Mouse (Mus musculus) bone marrow macrophage, adult 2 months (primary cell): Measurements from ENCODE around the gene Zswim2. TPM values are rescaled to one million over a fixed set of nuclear protein-coding genes. Genes with fewer than 3 reads are reported as not detected.
"Not testable (repeated sequence)": the region's sequence is repeated elsewhere in the genome, so short reads cannot be mapped to it uniquely, and the experiment has no call there.

Experiments
- H3K27ac ChIP-seq: 2 replicates; pipeline ENCODE4 v1.5.1; 2012; ENCODE audit warnings: low read depth, low read length; ENCODE audit not compliant: insufficient read depth
- H3K4me1 ChIP-seq: 2 replicates; pipeline ENCODE4 v1.6.1; 2012; ENCODE audit warnings: low read length; ENCODE audit not compliant: control insufficient read depth, insufficient read depth
- H3K4me3 ChIP-seq: 2 replicates; pipeline ENCODE4 v1.5.1; 2012; ENCODE audit warnings: mild to moderate bottlenecking, low read length, moderate library complexity; ENCODE audit not compliant: insufficient read depth
- CTCF ChIP-seq: IDR thresholded peaks from 2 replicates; pipeline ENCODE4 v1.5.1; 2012; ENCODE audit warnings: low read depth, mild to moderate bottlenecking, low read length, moderate library complexity
- POLR2A ChIP-seq: IDR thresholded peaks from 2 replicates; pipeline ENCODE4 v1.6.1; 2012; ENCODE audit warnings: mild to moderate bottlenecking, low read depth, low read length, borderline replicate concordance
- polyA plus RNA-seq: library from polyadenylated mRNA; stranded (reverse); fragments of >200 nt; gene quantifications from 2 replicates; pipeline ENCODE4 v1.2.4, GENCODE M21; 2012; ENCODE audit not compliant: missing spikeins, insufficient read depth, insufficient read length

Zswim2 gene
- not detected in 2 replicates for polyA plus RNA-seq

- Histone ChIP-seq H3K4me3 (peak within 1 kb of the TSS; percentile 8), H3K27ac (no peak within 1 kb of the TSS), H3K4me1 (peaks cover 4% of the 10 kb centered on the region; the same call in 1 of the 2 replicates)
- no peak for TF ChIP-seq CTCF
- no peak for TF ChIP-seq POLR2A
Observed at GRCm38 (mm10) chr2:83940931-83941361, at the start of gene Zswim2. Zswim2 (minus strand) TSS chr2:83941228.

- not testable (repeated sequence) for H3K4me3 ChIP-seq, H3K4me1 ChIP-seq, H3K27ac ChIP-seq
Observed at GRCm38 (mm10) chr2:83990253-83990652, 49.2 kb upstream of the Zswim2 start, which contains the start of gene Gm13691. Gm13691 (plus strand) TSS chr2:83990553.

DNA sequence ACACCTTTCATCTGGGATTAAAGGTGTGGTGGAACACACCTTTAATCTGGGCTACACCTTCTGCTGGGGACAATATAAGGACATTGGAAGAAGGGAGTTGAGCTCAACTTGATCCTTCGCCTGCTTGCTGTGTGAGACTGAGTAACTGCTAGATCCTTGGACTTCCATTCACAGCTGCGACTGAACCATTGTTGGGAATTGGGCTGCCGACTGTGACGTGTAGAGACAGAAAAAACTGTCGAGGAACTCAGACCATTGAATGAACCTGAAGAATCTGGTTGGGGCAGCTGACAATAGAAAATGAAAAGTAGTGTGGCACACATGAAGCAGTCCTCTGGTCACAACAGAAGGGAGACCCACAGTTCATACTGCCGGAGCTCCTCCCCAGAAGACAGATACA lies 43.4 kb upstream of the Zswim2 start, which contains the start of gene Gm13697:
Gene Gm13697 (plus strand): TSS at position 301 of the 400 bp plus-strand sequence.
- not testable (repeated sequence) for H3K27ac ChIP-seq, H3K4me3 ChIP-seq

DNA sequence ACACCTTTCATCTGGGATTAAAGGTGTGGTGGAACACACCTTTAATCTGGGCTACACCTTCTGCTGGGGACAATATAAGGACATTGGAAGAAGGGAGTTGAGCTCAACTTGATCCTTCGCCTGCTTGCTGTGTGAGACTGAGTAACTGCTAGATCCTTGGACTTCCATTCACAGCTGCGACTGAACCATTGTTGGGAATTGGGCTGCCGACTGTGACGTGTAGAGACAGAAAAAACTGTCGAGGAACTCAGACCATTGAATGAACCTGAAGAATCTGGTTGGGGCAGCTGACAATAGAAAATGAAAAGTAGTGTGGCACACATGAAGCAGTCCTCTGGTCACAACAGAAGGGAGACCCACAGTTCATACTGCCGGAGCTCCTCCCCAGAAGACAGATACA lies 37.6 kb upstream of the Zswim2 start, which contains the start of gene Gm13694:
Gene Gm13694 (plus strand): TSS at position 301 of the 400 bp plus-strand sequence.
- not testable (repeated sequence) for H3K4me1 ChIP-seq, H3K4me3 ChIP-seq, H3K27ac ChIP-seq

More for the DNA sequence above, 43.4 kb upstream of the Zswim2 start, which contains the start of gene Gm13697:
- H3K4me1 ChIP-seq, result not testable (repeated sequence)

- not testable (repeated sequence) for H3K4me1 ChIP-seq, H3K27ac ChIP-seq, H3K4me3 ChIP-seq
Observed at GRCm38 (mm10) chr2:83972823-83973222, 31.8 kb upstream of the Zswim2 start, which contains the start of gene Gm13696. Gm13696 (plus strand) TSS chr2:83973123.

- not testable (repeated sequence) for H3K27ac ChIP-seq
Observed at GRCm38 (mm10) chr2:83967013-83967412, 26.0 kb upstream of the Zswim2 start, which contains the start of gene Gm13695. Gm13695 (plus strand) TSS chr2:83967313.

GRCm38 (mm10) chr2:83961203-83961602 lies 20.2 kb upstream of the Zswim2 start, which contains the start of gene Gm13693:
Gm13693 (plus strand) TSS chr2:83961503.
- not testable (repeated sequence) for H3K4me1 ChIP-seq, H3K27ac ChIP-seq, H3K4me3 ChIP-seq

More at GRCm38 (mm10) chr2:83967013-83967412, 26.0 kb upstream of the Zswim2 start, which contains the start of gene Gm13695:
- not testable (repeated sequence) for H3K4me3 ChIP-seq, H3K4me1 ChIP-seq

GRCm38 (mm10) chr2:83955393-83955792 lies 14.4 kb upstream of the Zswim2 start, which contains the start of gene Gm13698:
Gm13698 (plus strand) TSS chr2:83955693.
- H3K4me1 ChIP-seq, H3K4me3 ChIP-seq, H3K27ac ChIP-seq: not testable (repeated sequence)

GRCm38 (mm10) chr2:83941792-83942191 lies 764 bp upstream of the Zswim2 start:
- TF ChIP-seq CTCF (no peak), POLR2A (no peak)
- peaks cover 4% of the 10 kb centered on the region; the same call in 1 of the 2 replicates for H3K4me1 ChIP-seq
- H3K4me3 ChIP-seq, result no peak overlapping the region
- no peak overlapping the region for H3K27ac ChIP-seq

DNA sequence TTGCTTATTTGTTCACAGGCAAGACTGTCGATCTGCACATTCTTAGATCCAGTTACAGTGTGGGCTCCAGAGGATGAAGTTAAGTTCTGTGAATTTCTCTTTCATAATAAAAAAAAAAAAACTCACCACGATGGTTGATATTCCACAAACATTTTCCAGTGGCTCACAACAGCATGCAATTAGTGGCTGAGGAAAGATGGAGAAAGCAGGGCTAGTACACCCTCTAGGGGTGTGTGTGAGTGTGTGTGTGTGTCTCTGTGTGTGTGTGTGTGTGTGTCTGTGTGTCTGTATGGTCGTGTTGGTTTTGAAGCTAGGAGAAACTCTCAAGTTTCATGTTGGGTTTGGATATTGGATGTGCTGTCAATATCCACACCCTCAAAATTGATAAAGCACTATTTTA lies 350 bp upstream of the Zswim2 start:
- TF ChIP-seq POLR2A, result no peak
- TF ChIP-seq CTCF, result no peak
- 0 out of 2 replicates have a peak overlapping the region, but pooled peaks have one; percentile 8 for H3K4me3 ChIP-seq

GRCm38 (mm10) chr2:83929478-83930088 lies 11.4 kb downstream of the Zswim2 start:
- TF ChIP-seq CTCF (no peak), POLR2A (no peak)
- Histone ChIP-seq H3K4me1 (peaks cover 10% of the 10 kb centered on the region), H3K4me3 (no peak overlapping the region), H3K27ac (peak overlapping the region; percentile 51)

More for the DNA sequence above, 350 bp upstream of the Zswim2 start:
- Histone ChIP-seq H3K27ac (no peak overlapping the region), H3K4me1 (peaks cover 4% of the 10 kb centered on the region; the same call in 1 of the 2 replicates)
